Mouse (Mus musculus) skeletal muscle tissue, adult 2 months (tissue): ENCODE data around the gene Kcnq5.
"Not testable (repeated sequence)": the region's sequence is repeated elsewhere in the genome, so short reads cannot be mapped to it uniquely, and the experiment has no call there.

Experiments used
- DNase-seq: peaks from one replicate; pipeline ENCODE4 v3.0.0-alpha.2; 2012; ENCODE audit warnings: low read depth, low spot score

Kcnq5 gene

GRCm38 (mm10) chr1:21838534-21838933 is 123.2 kb downstream of the Kcnq5 start:
- no peak for DNase-seq

DNA sequence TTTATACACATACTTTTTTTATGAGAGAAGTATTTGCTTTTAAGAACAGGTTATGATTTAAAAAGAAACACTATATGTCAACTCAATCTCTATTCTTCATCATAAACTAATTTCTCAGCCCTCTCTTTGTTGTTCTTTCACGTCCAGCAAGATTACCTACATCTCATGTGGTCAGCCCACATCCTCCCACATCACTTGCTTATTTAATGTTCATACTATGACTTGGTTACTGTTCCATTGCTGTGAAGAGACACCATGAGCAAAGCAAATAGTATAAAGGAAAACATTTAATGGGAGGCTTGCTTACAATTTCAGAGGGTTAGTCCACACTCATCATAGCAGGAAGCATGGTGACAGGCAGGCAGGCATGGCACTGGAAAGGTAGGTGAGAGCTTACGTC is 124.4 kb downstream of the Kcnq5 start:
- no peak for DNase-seq

- no peak for DNase-seq
Measured at GRCm38 (mm10) chr1:21836337-21836736, 125.4 kb downstream of the Kcnq5 start.

- DNase-seq = no peak
Measured at GRCm38 (mm10) chr1:21829909-21830455, 131.8 kb downstream of the Kcnq5 start.

DNA sequence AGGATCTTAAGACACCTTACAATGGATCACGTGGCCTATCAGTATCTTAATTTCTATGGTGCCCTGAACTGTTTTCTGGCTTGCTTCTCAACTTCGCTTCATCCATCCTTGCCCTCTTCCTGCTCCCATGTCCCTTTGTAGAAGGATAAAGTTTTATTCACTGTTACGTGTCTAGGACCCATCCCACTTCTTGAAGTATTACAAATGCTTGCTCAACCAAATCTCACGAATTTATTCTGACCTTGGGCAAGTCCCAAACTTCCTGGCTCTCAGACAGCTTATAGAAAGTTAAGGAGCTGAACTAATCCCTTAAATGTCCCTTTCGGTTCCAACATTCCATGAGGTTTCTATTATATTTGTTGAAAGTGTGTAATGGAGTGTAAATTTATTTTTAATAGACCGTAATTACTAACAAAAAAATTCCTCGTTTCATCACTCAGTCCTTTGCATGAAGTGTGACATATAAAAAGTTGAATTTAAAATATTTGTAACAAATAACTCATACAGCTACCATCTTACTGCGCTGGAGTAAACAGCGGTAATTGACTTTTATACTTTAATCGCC is 141.6 kb downstream of the Kcnq5 start:
- DNase-seq = no peak

- DNase-seq = no peak
Measured at GRCm38 (mm10) chr1:21805064-21805463, 156.7 kb downstream of the Kcnq5 start.

DNA sequence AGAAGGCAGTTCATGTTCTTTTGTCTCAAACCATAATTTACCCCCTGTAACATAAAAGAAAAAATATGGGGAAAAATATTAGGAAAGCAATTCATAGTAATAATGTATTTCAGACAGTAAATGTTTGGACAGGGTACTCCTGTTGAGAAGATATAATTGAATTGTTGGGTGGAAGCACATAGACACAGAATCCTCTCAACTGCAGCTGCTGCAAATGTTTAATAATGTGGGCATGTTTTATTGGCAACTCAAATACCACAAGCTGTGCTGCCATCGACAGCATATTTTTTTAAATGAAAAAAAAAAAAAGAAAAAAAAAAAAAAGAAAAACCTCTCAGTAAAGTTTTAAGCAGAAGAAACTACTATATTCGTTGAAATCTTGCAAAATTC is 157.3 kb downstream of the Kcnq5 start:
- DNase-seq = no peak

GRCm38 (mm10) chr1:21803751-21804476 is 157.8 kb downstream of the Kcnq5 start:
- no peak for DNase-seq

DNA sequence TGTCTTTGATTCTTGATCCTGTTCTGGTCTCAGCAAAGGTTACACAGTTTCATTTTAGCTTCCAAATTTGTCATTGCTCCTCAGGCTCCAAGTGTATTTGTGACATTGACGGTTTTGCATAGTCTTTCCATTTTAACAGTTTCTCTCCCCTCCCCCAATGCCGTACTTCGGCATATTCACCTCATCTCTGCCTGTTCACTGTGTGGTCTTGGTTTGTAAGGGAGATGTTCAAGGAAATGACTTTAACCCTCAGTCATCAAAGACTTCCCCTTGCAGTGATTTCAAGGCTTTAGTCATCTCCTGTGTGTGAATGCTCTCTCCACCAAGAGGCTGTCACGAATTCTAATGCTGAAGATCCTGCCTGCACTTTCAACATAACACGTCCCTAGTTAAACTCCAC is 181.0 kb downstream of the Kcnq5 start:
- no peak for DNase-seq

GRCm38 (mm10) chr1:21777560-21777959 is 184.2 kb downstream of the Kcnq5 start:
- DNase-seq = no peak

- no peak for DNase-seq
Measured at GRCm38 (mm10) chr1:21773931-21774330, 187.8 kb downstream of the Kcnq5 start.

DNA sequence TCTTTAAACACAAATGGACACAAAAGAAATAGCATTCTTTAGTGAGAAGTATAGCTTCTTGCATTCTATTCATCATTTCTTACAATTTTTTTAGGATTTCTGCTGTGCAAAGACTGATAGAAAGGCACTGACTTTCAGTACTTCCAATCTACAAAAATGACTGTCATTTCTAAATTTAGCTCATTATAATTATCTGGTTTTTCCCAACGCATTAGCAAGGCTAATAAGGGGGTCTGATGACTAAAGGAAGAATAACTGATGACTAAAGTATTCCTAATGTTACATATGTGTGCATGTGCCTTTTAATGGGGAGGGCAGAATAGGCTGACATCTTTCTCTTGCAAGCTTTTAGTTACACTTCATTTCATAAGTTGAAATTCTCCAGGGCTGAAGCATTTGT is 191.2 kb downstream of the Kcnq5 start:
- DNase-seq = no peak

DNA sequence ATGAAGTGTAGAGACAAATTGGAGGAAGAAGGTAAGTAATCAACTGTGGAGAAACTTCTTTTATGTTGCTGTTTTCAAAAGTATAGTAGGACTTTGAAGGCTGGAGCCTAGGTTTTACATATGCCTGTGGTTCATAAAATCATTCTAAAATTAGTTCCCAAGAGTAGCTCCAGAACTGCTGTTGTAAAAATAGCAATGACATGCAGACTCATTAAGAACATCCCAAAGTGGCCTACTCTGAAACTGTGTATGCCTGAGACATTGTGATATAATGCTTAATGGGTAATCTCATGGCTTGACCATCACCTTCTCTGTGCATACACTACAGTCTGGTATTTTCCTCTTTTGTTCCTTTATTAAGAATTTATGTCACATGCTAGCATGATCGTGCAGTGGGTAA is 212.4 kb downstream of the Kcnq5 start:
- DNase-seq = peak; percentile 37

DNA sequence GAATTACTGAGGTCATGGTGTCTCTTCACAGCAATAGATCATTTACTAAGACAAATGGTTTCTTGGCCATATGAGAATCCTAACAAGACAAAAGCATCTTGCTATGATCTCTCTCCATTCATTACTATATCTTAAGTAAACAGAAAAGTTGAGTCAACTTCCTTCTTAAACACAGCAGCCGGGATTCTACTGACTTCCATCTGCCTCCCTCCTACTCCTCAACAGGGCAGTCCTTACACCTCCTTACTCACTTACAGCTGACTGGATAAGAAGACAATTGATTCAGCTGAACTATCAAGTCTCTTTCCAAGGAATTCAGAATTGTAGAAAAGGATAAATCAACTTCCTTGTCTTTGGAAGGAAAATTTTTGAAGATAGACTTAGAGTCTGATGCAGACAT is 232.6 kb downstream of the Kcnq5 start:
- DNase-seq = no peak

GRCm38 (mm10) chr1:21723231-21723630 is 238.5 kb downstream of the Kcnq5 start:
- DNase-seq = not testable (repeated sequence)

GRCm38 (mm10) chr1:21721246-21721645 is 240.5 kb downstream of the Kcnq5 start:
- no peak for DNase-seq

DNA sequence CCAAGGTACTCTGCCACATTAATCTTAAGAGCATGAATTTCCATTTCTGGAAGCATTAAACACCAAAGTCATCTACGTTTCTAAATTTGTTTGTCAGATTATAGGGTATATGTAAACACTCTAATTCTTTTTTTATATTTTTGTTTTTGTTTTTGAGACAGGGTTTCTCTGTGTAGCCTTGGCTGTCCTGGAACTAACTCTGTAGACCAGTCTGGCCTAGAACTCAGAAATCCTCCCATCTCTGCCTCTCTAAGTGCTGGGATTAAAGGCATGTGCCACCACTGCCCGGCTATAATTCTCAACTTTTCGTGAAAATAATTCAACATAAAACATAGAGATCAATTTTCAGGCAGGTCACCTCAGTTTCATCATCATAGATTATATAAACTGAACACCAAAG is 246.9 kb downstream of the Kcnq5 start:
- DNase-seq = peak; percentile 11

DNA sequence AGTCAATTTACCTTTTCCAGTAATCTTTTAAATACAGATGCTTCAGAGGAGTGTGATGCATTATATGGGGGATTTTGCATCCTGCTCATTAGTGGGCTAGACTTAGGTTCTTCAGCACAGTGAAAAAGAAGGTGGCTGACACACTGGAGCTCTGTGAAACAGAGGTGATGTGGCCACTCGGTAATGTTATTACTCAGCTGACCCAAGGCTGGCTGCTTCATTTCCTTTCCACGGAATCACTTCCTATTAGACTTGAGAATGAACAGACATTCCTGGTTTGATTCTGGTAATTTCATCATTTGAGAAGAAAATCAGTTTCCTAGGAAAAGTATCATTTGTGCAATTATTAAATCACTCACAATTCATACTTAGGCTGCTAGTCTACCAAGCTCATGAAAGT is 249.0 kb downstream of the Kcnq5 start:
- DNase-seq = no peak

DNA sequence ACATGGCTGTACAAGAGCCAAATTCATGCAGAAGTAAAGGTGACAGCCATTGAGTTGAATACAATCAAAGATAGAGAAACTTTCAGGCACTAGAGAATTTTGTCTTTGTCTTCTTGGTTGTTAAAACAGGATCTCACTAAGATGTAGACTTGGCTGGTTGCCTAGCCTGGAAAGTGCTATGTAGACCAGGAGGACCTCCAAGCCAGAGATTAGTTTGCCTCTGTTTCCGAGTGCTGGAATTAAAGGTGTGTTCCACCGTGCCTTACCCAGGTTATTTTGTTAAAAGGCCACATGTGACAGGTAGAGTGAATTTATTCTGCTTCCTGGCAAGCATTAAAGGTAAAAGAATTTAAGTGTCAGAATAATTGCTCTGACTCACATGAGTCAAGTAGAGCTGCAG is 271.3 kb downstream of the Kcnq5 start:
- no peak for DNase-seq

GRCm38 (mm10) chr1:21688918-21689317 is 272.8 kb downstream of the Kcnq5 start:
- no peak for DNase-seq

- DNase-seq = no peak
Measured at GRCm38 (mm10) chr1:21684444-21684843, 277.3 kb downstream of the Kcnq5 start.

DNA sequence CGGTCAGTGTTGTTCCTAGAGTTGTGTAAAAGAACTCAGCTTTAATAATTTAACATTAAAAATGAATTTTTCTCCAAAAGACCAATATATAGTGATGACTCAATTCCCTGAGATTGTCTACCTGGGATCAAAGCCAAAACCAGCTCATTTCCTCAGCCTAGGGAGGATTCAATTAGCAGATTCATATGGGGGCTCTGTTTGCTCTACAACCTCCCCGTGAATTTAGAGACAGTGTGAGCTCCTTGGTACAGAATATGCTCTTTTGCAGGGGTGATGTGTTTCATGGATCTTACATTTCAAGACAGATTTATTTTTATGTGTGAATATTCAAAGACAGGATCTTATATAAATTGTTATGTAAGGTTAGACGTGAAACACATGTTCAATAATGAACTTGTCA is 284.9 kb downstream of the Kcnq5 start:
- DNase-seq = no peak

GRCm38 (mm10) chr1:21660840-21661239 is 300.9 kb downstream of the Kcnq5 start:
- no peak for DNase-seq
